Mouse (Mus musculus): ENCODE data around the gene Amd1.

- no peak for TF ChIP-seq CTCF (IDR thresholded peaks at IDR 0.05; ENCODE audit: control insufficient read depth, insufficient read depth, insufficient replicate concordance, low read depth, low read length)
- peak; percentile 50 for TF ChIP-seq POLR2A (IDR thresholded peaks at IDR 0.05; ENCODE audit: control insufficient read depth, low read depth, low read length)
Measured at GRCm38 (mm10) chr10:40300648-40301171, 1.3 kb downstream of the Amd1 start.
